Mouse (Mus musculus): Measurements from ENCODE around the gene Gm5142.

The Gm5142 gene

DNA sequence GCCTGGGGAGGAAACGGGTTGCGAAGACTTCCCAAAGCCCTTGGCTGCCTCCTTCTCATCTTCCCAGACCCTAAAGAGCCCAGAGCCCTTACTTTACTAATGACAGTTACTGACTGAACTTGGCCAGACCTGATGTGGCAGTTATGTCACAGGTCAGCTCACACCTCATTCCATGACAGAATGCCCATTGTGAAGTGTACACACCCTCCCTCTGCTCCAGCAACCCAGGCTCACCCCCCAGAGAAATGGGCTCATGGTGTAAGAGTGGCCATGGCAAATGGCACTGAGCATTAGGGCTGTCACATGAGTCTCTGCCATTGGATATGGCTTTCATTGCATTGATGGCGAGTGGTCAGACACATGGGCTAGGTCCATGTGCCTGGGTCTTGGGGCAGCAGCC lies at the start of gene Gm5142:
TSS of gene Gm5142 (minus strand) at position 101 of the 400 bp plus-strand sequence.
- no peak for DNase-seq

DNA sequence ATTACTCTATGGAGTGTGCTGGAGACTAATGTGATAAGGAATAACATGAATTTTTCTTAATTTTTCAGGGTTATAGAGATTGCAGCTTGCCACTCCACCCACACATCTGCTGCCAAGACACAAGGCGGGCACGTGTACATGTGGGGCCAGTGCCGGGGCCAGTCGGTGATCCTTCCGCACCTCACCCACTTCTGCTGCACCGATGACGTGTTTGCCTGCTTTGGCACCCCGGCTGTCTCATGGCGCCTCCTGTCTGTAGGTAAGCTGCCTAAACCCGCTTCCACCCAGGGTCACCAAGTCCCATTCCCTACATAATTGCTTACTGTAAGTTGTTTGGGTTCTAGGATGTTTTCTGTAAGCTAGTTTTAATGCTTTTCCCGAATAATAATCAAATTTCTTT lies 47.7 kb upstream of the Gm5142 start:
- DNase-seq, result peak in 1 of 2 experiments; percentile 39

DNA sequence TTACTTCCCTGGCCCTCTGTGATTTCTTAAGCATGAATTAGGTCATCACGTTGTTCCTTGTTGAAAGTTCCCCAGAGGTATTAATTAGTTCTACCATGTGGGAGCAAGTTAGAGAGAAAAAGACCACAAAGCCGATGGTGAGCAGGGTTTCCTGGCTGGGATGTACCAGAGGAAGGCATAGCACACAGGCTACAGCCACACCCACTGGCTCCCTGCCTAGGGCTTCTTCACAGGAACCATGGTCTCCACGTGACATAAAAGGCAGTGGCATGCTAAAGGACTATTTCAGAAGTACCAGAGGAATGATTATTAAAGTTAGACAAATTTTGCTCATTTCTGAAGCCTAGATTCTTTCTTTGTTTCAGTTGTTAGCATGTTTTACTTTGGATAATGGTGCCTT lies 40.7 kb upstream of the Gm5142 start:
- peak; percentile 42 to 48 for DNase-seq

DNA sequence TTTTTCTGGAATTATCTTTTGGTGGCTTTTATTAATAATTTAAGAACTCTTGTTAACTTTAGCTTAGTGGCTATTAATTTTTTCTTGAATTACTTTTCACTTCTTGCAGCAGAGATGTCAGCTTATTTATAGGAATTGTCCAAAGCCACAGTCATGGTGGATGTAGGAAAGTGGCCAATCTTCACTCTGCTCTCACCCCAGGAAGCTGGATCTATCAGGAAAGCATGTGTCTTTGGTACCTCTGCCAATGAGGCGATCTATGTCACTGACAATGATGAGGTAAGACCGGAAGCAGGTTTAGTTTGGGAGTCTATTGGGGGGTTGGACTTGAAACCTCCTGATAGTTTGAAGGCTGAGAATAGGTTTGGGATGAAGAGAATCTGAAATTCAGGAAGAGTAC lies 31.3 kb upstream of the Gm5142 start:
- no peak for DNase-seq

DNA sequence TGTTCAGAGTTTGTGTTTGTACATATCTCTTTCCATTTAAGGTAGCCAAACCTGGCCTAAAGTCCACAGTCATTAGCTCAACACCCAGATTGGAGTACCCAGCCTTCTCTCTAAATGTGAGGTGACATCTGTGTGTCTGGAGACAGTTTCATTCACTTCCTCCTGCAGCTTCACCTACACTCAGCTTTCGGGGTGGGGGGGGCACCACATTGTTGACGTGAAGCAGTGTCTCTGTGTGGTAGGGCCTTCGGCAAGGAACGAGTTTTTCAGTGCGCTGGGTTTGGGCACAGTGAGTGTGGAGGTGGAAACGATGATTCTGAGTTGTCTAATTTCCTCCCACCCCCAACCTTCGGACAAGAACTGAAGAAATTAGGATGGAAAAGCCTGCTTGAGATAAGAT lies 30.5 kb upstream of the Gm5142 start:
- no peak for DNase-seq

DNA sequence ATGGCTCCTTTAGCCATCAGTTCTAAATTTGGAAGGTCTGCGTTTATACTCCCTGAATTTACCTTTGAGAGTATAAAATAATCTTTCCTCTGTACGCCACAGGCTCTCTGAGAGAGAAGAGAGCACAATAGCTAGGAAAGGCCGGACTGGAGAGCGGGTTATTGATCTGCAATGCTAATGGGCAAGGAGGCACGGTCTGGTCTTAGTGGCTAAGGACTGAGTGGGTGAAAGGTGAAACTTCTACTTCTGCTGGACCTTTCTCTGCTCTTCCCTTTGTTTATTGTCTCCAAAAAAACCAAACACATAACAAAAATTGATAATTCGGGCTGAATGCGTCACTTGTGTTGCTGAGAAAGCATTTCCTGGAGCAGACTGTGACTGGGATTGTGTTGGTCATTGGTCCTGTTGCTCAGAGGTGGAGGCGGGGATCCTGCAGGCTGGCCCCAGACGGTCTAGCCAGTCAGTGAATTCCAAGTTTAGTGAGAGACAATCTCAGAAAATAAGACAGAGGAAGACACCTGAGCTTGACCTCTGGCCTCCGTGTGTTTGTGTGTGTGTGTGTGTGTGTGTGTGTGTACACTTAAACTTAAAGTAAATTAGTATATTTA lies 27.5 kb upstream of the Gm5142 start:
- DNase-seq, result no peak

DNA sequence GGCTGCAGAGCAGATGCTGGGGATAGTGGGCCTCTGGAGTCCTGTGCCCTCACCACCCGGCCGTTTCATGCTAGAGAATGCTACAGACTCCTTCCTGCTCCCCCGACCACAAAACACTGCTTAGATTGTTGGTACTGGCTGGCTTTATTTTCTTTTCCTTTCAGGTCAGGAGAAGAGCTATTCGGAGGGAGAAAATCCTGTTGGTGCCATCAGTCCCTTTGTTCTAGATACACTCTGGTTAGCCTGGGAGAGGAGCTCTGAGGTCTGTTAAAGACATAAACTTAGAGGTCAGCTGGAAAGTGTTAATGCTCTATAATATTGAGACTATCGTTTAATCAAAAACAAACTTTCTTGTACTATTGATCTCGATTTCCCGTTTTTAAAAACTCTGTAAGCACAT lies 26.9 kb upstream of the Gm5142 start:
- DNase-seq, result no peak

DNA sequence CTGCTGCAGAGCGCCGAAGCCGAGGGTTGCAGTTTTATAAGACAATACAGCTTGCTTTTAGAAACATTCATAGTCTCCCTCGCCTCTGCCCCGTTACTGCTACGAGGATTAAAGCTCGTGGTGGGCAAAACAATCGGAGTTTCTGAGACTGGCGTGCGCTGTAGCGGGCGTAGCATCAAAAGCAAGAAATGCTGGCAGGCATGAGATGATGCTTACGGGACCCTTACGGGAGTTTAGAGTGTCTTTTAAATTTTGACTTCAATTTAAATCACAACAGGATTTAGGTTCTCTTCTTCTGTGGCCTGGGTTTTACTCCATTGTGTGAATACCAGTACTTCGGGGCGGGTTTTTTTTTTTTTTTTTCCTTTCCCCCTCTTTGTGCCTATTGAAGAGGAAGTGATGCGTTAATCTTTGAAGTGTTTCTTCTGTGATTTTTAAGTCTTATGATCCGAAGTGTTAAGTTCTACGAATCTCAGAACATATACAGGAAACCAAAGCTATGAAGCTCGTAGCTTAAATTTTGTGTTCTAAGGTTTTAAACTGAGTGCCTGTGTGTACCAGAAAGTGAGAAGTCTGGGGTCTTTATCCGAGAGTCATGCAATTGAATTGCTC lies 23.2 kb upstream of the Gm5142 start:
- DNase-seq, result no peak

DNA sequence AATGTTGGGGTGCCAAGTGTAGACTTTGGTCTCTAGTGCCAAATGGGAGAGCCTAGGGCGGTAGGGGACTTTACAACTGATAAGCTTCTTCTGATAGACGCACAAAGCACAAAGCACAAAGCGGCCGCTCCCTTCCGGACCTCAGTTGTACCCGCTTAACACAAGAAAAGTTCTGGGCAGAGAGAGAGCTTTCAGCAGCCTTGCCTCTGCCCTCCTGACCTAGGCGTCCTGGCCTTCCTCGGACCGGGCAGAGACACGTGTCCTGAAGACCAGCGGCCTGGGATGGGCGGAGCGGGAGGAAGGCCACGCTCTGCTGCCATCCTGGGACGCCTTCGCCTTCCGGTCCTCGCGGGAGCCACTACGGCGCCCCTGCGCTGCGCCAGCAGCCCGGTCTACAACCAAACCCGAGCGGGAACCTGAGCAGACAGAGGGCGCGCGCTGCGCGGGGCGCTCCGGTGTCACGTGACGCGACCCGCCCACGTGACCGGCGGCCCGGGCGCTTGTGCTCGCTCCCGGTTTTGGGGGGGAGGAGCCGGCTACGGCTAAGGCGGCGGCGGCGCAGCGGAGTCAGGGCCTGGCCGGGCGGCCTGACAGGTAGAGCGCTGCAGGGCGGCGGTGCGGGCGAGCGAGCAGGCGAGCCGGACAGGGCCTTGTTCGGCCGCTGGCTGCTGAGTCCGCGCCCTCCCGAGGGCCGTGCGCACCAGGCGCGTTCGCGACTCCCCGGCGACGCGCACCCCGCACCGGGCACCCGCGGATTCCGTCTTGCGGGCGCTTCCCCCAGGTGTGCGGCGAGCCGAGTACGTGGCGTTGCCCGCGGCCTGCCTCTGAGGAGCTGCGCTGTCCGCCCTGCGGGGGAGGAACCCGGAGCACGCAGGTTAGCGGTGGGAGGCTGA lies 22.4 kb upstream of the Gm5142 start, which contains the start of gene Rcbtb1:
TSS of gene Rcbtb1 (plus strand) at position 499 of the 893 bp plus-strand sequence.
- DNase-seq, result peak; percentile 92 to 97

DNA sequence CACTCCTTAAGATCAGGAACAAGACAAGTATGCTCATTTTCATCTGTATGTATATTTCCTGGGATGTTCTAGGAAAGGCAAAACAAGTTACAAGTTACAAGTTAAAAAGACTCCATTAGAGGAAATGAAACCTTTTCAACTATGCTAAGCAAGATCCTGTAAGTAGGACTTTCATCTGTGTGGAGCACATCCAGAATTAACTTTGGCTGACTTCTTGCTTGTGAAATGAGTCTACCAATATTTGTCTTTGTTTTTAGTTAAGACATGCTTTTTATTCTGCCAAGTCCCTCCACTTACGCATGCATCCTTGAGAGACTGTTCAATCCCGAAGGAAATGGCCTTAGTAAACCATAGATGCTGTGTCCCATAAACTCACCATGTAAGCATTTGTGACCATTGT lies 7.6 kb upstream of the Gm5142 start:
- no peak for DNase-seq

DNA sequence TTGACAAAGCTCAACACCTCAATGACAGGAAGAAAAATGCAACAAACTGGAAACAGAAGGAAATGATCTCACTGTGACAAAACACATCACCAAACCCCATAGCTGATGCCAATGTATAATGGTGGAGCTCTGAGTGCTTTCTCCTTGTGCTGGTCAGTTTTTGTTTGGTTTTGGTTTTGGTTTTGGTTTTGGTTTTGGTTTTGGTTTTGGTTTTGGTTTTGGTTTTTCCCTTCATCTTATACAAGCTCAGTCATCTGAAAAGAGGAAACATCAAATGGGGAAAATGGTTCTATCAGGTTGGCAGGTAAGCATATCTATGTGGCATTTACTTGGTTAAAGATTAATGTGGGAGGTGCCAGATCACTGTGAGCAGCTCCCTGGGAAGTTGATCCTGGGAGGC lies 7.0 kb upstream of the Gm5142 start:
- DNase-seq, result no peak

DNA sequence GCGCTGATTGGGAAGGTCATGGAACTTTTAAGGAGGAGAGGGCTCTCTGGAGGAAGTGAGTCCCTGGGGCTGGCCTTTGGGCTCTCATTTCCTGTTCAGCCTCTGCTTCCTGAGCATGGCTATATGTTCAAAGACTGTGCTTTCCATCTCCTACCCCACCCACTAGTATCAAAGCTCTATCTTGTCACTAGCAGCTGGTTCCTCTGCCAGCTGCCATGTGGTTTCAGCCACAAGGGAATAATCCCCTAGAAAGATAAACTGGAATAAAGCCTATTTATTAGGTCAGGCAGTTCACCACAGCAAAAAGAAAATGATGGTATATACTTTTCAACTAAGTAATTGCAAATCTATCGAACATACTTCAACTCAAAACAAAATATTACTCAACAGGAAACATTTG lies 4.2 kb upstream of the Gm5142 start:
- no peak for DNase-seq

DNA sequence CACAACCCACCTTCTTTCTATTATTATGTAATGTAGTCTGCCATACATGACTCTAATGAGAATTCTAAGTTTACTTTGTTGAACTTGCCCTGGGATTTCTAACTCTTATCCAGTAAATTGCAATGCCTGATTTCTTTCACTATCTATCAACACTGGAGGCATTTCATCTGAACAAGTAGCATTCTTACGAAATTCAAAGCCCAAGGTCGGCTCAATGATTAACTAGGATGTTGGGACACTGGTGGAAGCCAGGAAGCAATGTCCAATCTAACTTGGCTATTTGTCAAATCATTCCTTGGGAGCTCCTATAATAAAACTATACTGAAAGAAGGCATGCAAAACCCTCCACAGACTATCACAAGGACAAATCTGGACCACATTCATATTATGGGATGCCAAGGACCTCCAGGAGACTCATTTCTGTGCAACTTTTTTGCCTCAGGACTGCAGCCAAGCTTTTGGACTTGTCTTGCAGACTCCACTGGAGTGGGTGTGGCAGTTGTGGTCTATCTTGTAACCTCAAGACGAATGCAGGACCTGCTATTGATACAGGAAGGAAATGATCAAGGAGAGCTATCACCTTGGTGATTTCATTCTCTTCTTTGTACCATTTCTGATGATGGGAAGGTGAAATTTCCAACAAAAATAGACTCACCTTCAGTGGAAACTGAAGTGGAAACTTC lies 21.4 kb downstream of the Gm5142 start:
- peak; percentile 74 to 75 for DNase-seq

DNA sequence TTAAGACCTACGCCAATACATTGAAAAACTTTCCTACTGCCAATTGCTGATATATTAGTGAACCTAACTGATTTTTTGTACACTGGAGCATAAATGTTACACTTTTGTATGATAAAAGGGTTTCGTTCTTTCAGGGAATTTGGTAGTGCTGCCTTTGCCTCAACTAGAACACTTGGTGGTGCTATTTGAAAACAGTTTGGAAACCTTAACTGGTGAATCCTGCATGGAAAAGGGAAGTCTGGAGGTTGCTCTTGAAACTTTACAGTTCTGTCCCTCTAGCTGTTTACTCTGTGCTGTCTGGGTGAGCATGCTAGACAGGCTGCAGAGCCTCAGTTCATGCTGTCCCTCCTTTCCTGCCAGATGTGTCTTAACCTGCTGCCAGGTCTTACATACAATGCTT lies 23.0 kb downstream of the Gm5142 start:
- no peak for DNase-seq

DNA sequence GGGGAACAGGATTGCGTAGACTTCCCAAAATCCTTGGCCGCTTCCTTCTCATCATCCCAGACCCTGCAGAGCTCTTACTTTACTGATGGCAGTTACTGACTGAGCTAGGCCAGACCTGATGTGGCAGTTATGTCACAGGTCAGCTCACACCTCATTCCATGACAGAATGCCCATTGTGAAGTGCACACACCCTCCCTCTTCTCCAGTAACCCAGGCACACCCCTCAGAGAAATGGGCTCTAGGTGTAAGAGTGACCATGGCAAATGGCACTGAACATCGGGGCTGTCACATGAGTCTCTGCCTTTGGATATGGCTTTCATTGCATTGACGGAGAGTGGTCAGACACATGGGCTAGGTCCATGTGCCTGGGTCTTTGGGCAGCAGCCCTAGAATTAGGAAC lies 35.8 kb downstream of the Gm5142 start, which contains the start of gene 1700129C05Rik:
TSS of gene 1700129C05Rik (minus strand) at position 101 of the 400 bp plus-strand sequence.
- no peak for DNase-seq

DNA sequence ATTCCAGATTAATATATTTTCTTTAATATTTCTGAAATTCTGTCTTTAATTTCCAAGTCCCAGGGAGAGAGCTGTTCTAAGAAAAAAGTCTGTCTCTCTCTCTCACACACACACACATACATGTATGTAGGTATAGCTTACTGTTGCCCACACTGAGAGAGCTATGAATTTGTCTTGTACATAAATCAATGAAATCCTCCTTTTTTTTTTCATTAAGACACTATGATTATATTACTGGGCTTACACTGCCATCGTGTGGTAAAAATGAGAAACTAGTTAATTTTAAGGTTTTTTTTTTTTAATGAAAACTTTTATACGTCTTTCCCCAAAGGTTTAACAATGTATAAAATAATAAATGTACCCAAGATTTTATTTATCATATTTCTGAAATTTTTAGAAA lies 64.3 kb downstream of the Gm5142 start:
- DNase-seq, result no peak

Data from kidney, postnatal 25 days (tissue).